Mouse (Mus musculus) bone marrow, adult 2 months (tissue): ENCODE results near the gene Itga8. TPM values are rescaled to one million over a fixed set of nuclear protein-coding genes. Genes with fewer than 3 reads are reported as not detected.

Source experiments
- H3K27ac ChIP-seq: fragments of 200-500 bp; 2 replicates; pipeline ENCODE4 v1.5.1; 2012; ENCODE audit warnings: low read depth, mild to moderate bottlenecking, control low read depth, inconsistent platforms, low read length; ENCODE audit not compliant: control insufficient read depth, poor library complexity, insufficient read depth
- H3K4me1 ChIP-seq: fragments of 200-500 bp; 2 replicates; pipeline ENCODE4 v1.6.1; 2011; ENCODE audit warnings: low read length; ENCODE audit not compliant: control insufficient read depth, insufficient read depth
- H3K4me3 ChIP-seq: fragments of 200-500 bp; replicated peaks from 2 replicates; pipeline ENCODE3; 2011; ENCODE audit warnings: mild to moderate bottlenecking, low read depth, low read length, control low read depth; ENCODE audit not compliant: control insufficient read depth
- CTCF ChIP-seq: fragments of 200-500 bp; IDR thresholded peaks from 2 replicates; pipeline ENCODE4 v1.5.1; 2011; ENCODE audit warnings: low read length, control low read depth; ENCODE audit not compliant: control insufficient read depth, insufficient read depth
- POLR2A ChIP-seq: fragments of 200-500 bp; IDR thresholded peaks from 2 replicates; pipeline ENCODE4 v1.6.1; 2011; ENCODE audit warnings: low read depth, mild to moderate bottlenecking, control low read depth, low read length, borderline replicate concordance; ENCODE audit not compliant: control insufficient read depth
- WGBS: fragments of 180-500 bp; shearing (Covaris S2); methylation state at CpG from one replicate; pipeline ENCODE4 v1.1.7; 2018; 5-methylcytosine and 5-hydroxymethylcytosine counted together
- polyA plus RNA-seq: library from polyadenylated mRNA; stranded (reverse); fragments of >200 nt; gene quantifications from 2 replicates; pipeline ENCODE4 v1.2.4, GENCODE M21; 2011; ENCODE audit warnings: low replicate concordance; ENCODE audit not compliant: missing spikeins, insufficient read depth, insufficient read length

Gene Itga8
- polyA plus RNA-seq, 1 experiment, result 1.4 TPM

- no peak overlapping the region for H3K27ac ChIP-seq
- no peaks in the 10 kb centered on the region for H3K4me1 ChIP-seq
- TF ChIP-seq CTCF, result no peak
- no peak for TF ChIP-seq POLR2A
- no peak overlapping the region for H3K4me3 ChIP-seq
These were observed 5.6 kb upstream of the Itga8 start for GRCm38 (mm10) chr2:12307311-12307710.

DNA sequence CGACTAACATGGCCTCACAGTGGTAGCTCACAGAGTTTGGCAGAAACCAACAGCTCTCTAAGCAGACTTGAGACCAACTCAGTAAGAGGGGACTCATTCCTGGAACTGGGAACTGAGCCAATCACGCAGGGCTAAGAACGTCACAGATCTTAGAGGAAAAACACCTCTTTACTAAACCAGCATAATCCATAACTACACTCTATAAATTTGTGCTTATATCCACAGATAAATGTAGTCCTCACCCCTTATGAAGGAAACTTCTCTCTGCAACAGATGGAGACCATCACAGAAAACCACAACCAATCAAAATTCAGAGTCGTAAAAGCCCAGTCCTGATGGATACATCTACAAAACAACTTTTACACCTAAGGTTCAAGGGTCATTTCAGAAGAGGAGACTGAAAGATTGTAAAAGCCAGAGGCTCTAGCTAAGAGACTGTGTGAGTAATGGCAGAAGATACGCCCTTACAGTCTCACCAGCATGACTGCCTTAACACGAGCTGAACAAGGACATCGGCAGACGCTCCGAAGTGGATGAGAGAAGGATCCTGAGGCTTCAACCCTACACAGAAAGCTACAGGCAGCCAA lies 3.4 kb upstream of the Itga8 start:
- no peak overlapping the region for H3K27ac ChIP-seq
- WGBS, result 83% methylated on average over 9 of the region's 9 CpGs
- H3K4me3 ChIP-seq, result no peak overlapping the region
- H3K4me1 ChIP-seq, result no peaks in the 10 kb centered on the region
- TF ChIP-seq POLR2A, result no peak
- TF ChIP-seq CTCF, result no peak

GRCm38 (mm10) chr2:12300449-12301228 lies 1.1 kb downstream of the Itga8 start:
- H3K27ac ChIP-seq, result no peak overlapping the region
- TF ChIP-seq CTCF, result no peak
- TF ChIP-seq POLR2A, result no peak
- H3K4me1 ChIP-seq, result no peaks in the 10 kb centered on the region; the same call in 1 of the 2 replicates
- H3K4me3 ChIP-seq, result no peak overlapping the region
- 65% methylated on average over 15 of the region's 15 CpGs for WGBS

- H3K4me1 ChIP-seq, result peaks cover 3% of the 10 kb centered on the region; the same call in 1 of the 2 replicates
- H3K27ac ChIP-seq, result no peak overlapping the region
- TF ChIP-seq CTCF (no peak), POLR2A (no peak)
- H3K4me3 ChIP-seq, result no peak overlapping the region
- 78% methylated on average over 5 of the region's 5 CpGs for WGBS
These were observed 4.4 kb downstream of the Itga8 start for GRCm38 (mm10) chr2:12297287-12297686.

GRCm38 (mm10) chr2:12295150-12295549 lies 6.6 kb downstream of the Itga8 start:
- WGBS, result 87% methylated on average over 6 of the region's 6 CpGs
- H3K4me3 ChIP-seq, result no peak overlapping the region
- H3K4me1 ChIP-seq, result peaks cover 3% of the 10 kb centered on the region; the same call in 1 of the 2 replicates
- TF ChIP-seq CTCF (no peak), POLR2A (no peak)
- no peak overlapping the region for H3K27ac ChIP-seq

GRCm38 (mm10) chr2:12294060-12294459 lies 7.7 kb downstream of the Itga8 start:
- 4% methylated on average over 3 of the region's 3 CpGs for WGBS
- H3K27ac ChIP-seq, result no peak overlapping the region

DNA sequence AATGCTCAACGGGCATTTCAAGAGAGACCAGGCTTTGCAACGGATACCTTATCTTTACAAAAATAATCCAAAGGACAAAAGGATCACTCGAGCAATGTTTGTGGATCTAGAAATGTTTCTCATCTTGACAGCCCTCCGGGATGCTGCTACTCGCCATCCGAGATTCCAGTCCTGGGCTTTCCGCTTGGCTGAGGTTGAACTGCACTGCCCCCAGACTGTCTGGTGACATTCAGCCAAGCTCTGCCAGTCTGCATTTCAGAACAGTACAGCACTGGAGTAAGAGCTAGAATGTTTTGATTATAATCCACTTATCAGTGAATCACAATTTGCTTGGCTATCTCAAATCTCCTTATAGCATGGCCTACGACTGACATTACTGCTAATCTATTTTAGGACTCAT lies 8.3 kb downstream of the Itga8 start:
- TF ChIP-seq CTCF (no peak), POLR2A (no peak)
- Histone ChIP-seq H3K27ac (no peak overlapping the region), H3K4me3 (no peak overlapping the region), H3K4me1 (peaks cover 3% of the 10 kb centered on the region; the same call in 1 of the 2 replicates)
- WGBS, result 79% methylated on average over 8 of the region's 8 CpGs

More at GRCm38 (mm10) chr2:12294060-12294459, 7.7 kb downstream of the Itga8 start:
- Histone ChIP-seq H3K4me1 (peaks cover 3% of the 10 kb centered on the region; the same call in 1 of the 2 replicates), H3K4me3 (no peak overlapping the region)
- TF ChIP-seq CTCF, result no peak
- no peak for TF ChIP-seq POLR2A

DNA sequence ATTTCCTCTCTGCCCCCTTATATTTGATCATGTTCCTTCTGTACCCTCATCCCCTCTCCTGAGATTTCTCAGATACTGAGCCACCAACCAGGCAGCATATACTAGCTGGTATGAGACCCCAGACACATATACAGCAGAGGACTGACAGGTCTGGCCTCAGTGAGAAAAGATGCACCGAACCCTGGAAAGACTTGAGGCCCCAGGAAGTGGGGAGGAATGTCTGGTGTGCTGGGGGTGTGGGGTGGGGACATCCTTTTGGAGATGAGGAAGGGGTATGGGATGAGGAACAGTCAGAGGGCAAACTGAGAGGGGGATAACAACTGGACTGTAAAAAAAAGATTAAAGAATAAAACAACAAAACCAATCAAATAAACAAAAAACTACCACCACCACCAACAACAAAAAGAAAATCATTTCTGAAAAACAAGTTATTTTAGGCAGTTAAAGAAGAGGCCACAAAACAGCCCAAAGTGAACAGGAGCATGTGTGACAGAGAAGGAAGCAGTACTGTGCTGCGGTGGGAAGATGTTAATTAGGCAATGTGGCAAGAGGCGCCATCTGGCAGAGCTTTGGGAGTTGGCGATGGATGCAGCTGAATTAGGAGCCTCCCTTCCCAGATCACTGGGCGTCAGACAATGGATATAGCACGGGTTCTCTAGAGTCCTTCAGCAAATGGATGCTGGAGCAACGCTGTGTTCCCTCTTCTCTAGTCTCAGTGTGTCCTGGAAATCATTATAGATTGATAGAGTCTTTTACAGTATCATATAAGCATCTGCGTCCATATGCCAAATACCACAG lies 9.5 kb downstream of the Itga8 start:
- H3K27ac ChIP-seq, result no peak overlapping the region
- H3K4me1 ChIP-seq, result peaks cover 3% of the 10 kb centered on the region; the same call in 1 of the 2 replicates
- H3K4me3 ChIP-seq, result no peak overlapping the region
- TF ChIP-seq CTCF, result no peak
- TF ChIP-seq POLR2A, result no peak
- WGBS, result 42% methylated on average over 8 of the region's 8 CpGs
